Mouse (Mus musculus): Measurements from ENCODE around the gene Rasgef1a. TPM values are rescaled to one million over a fixed set of nuclear protein-coding genes. Genes with fewer than 3 reads are reported as not detected.

Gene Rasgef1a
- polyA plus RNA-seq, 1 experiment from 2014 or later, result 0.06 TPM

GRCm38 (mm10) chr6:118007843-118008539 is 3.2 kb upstream of the Rasgef1a start:
- H3K4me2 ChIP-seq, result no peak overlapping the region
- H3K4me1 ChIP-seq (replicated peaks), result no peaks in the 10 kb centered on the region
- no peaks in the 10 kb centered on the region for H3K36me3 ChIP-seq
- ATAC-seq (ENCODE audit: low read depth), result no peak
- WGBS (ENCODE audit: insufficient replicate concordance), result 43% methylated on average over 4 of the region's 4 CpGs
- no peak overlapping the region for H3K4me3 ChIP-seq (replicated peaks)
- no peaks in the 10 kb centered on the region for H3K9me3 ChIP-seq (replicated peaks)
- DNase-seq, result no peak
- no peak overlapping the region for H3K27ac ChIP-seq
- H3K9ac ChIP-seq, result no peak overlapping the region
- peaks cover 36% of the 10 kb centered on the region for H3K27me3 ChIP-seq

- H3K27me3 ChIP-seq, result peaks cover 45% of the 10 kb centered on the region
- WGBS (ENCODE audit: insufficient replicate concordance), result 50% methylated on average over 3 of the region's 3 CpGs
Observed at GRCm38 (mm10) chr6:118010256-118010655, 982 bp upstream of the Rasgef1a start.

GRCm38 (mm10) chr6:118011616-118012316 is 528 bp downstream of the Rasgef1a start:
- Histone ChIP-seq H3K9me3 (replicated peaks) (no peaks in the 10 kb centered on the region), H3K27ac (no peak overlapping the region), H3K27me3 (peaks cover 45% of the 10 kb centered on the region), H3K4me1 (replicated peaks) (no peaks in the 10 kb centered on the region), H3K4me2 (peak overlapping the region; percentile 48), H3K36me3 (no peaks in the 10 kb centered on the region), H3K4me3 (replicated peaks) (peak overlapping the region; percentile 21; the same call in 1 of the 2 replicates), H3K9ac (no peak overlapping the region)
- no peak for ATAC-seq (ENCODE audit: low read depth)
- DNase-seq, result no peak
- WGBS (ENCODE audit: insufficient replicate concordance), result 11% methylated on average over 35 of the region's 38 CpGs

More at GRCm38 (mm10) chr6:118010256-118010655, 982 bp upstream of the Rasgef1a start:
- Histone ChIP-seq H3K9ac (no peak overlapping the region), H3K36me3 (no peaks in the 10 kb centered on the region), H3K4me3 (replicated peaks) (no peak overlapping the region), H3K9me3 (replicated peaks) (no peaks in the 10 kb centered on the region), H3K27ac (no peak overlapping the region), H3K4me2 (no peak overlapping the region), H3K4me1 (replicated peaks) (no peaks in the 10 kb centered on the region)
- ATAC-seq (ENCODE audit: low read depth) (no peak), DNase-seq (no peak)

GRCm38 (mm10) chr6:118012317-118012700 is 1.1 kb downstream of the Rasgef1a start:
- Histone ChIP-seq H3K27me3 (peaks cover 45% of the 10 kb centered on the region), H3K27ac (no peak overlapping the region), H3K9ac (no peak overlapping the region), H3K36me3 (no peaks in the 10 kb centered on the region), H3K9me3 (replicated peaks) (no peaks in the 10 kb centered on the region), H3K4me2 (no peak overlapping the region), H3K4me1 (replicated peaks) (no peaks in the 10 kb centered on the region), H3K4me3 (replicated peaks) (no peak overlapping the region)
- ATAC-seq (ENCODE audit: low read depth) (no peak), DNase-seq (no peak)
- 40% methylated on average over 3 of the region's 3 CpGs for WGBS (ENCODE audit: insufficient replicate concordance)

DNA sequence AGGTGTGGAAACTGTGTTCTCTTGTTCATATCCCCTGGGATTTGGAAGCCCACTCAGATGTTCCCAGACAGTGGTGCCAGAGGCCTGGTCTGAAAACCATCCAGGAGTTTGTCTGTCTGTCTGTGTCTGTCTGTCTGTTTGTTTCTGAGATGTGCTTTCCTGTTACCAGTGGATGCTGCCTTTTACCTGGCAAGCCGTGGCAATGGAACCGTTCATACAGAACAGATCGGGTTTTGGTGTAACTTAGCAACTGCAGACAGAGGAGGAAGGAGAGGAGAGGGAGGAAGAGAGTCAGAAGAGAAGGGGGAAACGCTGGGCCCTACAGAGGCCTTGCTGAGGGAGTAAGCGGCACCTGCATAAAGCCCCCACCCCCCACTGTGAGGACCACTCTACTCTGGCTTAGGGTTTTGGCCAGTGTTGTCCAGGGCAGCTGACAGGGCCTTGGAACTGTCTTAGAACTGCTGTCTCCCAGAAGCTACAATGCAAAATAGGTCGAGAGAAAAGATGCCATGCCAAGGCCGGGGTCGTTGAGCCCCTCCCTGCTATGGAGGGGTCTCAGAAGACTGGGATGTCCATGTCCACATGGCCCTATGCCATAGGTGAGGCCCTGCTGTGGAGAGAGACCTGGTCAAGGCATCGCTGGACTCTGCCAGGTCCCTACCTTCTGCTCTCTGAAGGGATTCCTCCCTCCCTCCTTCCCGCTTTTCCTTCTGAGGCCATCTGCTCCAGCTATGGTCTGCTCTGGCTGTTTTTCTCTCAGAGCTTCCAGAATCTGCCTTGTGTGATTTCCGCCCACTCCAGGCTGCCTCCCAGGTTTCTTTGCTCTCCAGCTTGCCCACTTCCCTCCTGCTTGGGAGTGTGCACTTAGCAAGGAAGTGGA is 2.0 kb downstream of the Rasgef1a start:
- Histone ChIP-seq H3K4me3 (replicated peaks) (no peak overlapping the region), H3K4me1 (replicated peaks) (no peaks in the 10 kb centered on the region), H3K27ac (no peak overlapping the region), H3K27me3 (peaks cover 45% of the 10 kb centered on the region), H3K9ac (no peak overlapping the region), H3K9me3 (replicated peaks) (no peaks in the 10 kb centered on the region), H3K4me2 (no peak overlapping the region), H3K36me3 (no peaks in the 10 kb centered on the region)
- ATAC-seq (ENCODE audit: low read depth) (no peak), DNase-seq (no peak)
- 44% methylated on average over 11 of the region's 11 CpGs for WGBS (ENCODE audit: insufficient replicate concordance)

- Histone ChIP-seq H3K9me3 (replicated peaks) (no peaks in the 10 kb centered on the region), H3K27me3 (peaks cover 39% of the 10 kb centered on the region), H3K36me3 (no peaks in the 10 kb centered on the region), H3K4me1 (replicated peaks) (no peaks in the 10 kb centered on the region), H3K27ac (no peak overlapping the region), H3K4me3 (replicated peaks) (no peak overlapping the region), H3K9ac (no peak overlapping the region), H3K4me2 (no peak overlapping the region)
- ATAC-seq (ENCODE audit: low read depth) (no peak), DNase-seq (no peak)
- WGBS (ENCODE audit: insufficient replicate concordance), result 62% methylated on average over 4 of the region's 4 CpGs
Observed at GRCm38 (mm10) chr6:118014881-118015280, 3.6 kb downstream of the Rasgef1a start.

GRCm38 (mm10) chr6:118015971-118016370 is 4.7 kb downstream of the Rasgef1a start:
- WGBS (ENCODE audit: insufficient replicate concordance), result 57% methylated on average over 3 of the region's 3 CpGs
- no peaks in the 10 kb centered on the region for H3K36me3 ChIP-seq
- DNase-seq, result no peak
- no peak overlapping the region for H3K9ac ChIP-seq
- H3K9me3 ChIP-seq (replicated peaks), result no peaks in the 10 kb centered on the region
- peaks cover 29% of the 10 kb centered on the region for H3K27me3 ChIP-seq
- H3K27ac ChIP-seq, result no peak overlapping the region
- H3K4me3 ChIP-seq (replicated peaks), result no peak overlapping the region
- no peak overlapping the region for H3K4me2 ChIP-seq
- no peak for ATAC-seq (ENCODE audit: low read depth)
- H3K4me1 ChIP-seq (replicated peaks), result no peaks in the 10 kb centered on the region

DNA sequence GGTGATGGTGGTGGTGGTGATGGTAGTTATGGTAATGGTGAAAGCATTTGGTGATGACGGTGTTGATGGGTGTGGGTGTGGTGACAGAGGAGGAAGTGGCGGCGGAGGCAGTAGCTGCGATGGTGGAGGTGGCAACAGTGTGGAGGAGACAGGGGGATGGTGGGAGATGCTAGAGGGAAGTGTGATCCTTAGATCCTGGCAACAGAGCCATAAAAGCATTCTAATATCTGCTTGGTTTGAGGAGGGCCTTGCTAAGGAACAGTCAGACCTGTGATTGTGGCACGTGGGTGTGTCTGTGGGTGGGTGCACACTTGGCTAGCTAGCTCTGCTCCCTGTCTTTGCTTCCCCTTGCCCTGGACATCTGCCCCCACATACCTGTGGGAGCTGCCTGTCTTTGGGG is 7.4 kb downstream of the Rasgef1a start:
- no peak for DNase-seq
- 23% methylated on average over 5 of the region's 5 CpGs for WGBS (ENCODE audit: insufficient replicate concordance)
- H3K27ac ChIP-seq, result no peak overlapping the region
- no peaks in the 10 kb centered on the region for H3K9me3 ChIP-seq (replicated peaks)
- H3K4me3 ChIP-seq (replicated peaks), result no peak overlapping the region
- H3K4me2 ChIP-seq, result no peak overlapping the region
- H3K27me3 ChIP-seq, result peaks cover 2% of the 10 kb centered on the region; the same call in 1 of the 2 replicates
- H3K9ac ChIP-seq, result no peak overlapping the region
- H3K36me3 ChIP-seq, result no peaks in the 10 kb centered on the region
- ATAC-seq (ENCODE audit: low read depth), result no peak
- no peaks in the 10 kb centered on the region for H3K4me1 ChIP-seq (replicated peaks)

GRCm38 (mm10) chr6:118019569-118019968 is 8.3 kb downstream of the Rasgef1a start:
- 29% methylated on average over 7 of the region's 7 CpGs for WGBS (ENCODE audit: insufficient replicate concordance)
- no peak for DNase-seq
- H3K4me3 ChIP-seq (replicated peaks), result no peak overlapping the region
- H3K9ac ChIP-seq, result no peak overlapping the region
- ATAC-seq (ENCODE audit: low read depth), result no peak
- H3K9me3 ChIP-seq (replicated peaks), result no peaks in the 10 kb centered on the region
- H3K4me2 ChIP-seq, result no peak overlapping the region
- no peaks in the 10 kb centered on the region for H3K27me3 ChIP-seq
- H3K36me3 ChIP-seq, result no peaks in the 10 kb centered on the region
- no peaks in the 10 kb centered on the region for H3K4me1 ChIP-seq (replicated peaks)
- no peak overlapping the region for H3K27ac ChIP-seq

- Histone ChIP-seq H3K27me3 (no peaks in the 10 kb centered on the region), H3K4me1 (replicated peaks) (no peaks in the 10 kb centered on the region), H3K27ac (no peak overlapping the region), H3K9ac (no peak overlapping the region), H3K36me3 (no peaks in the 10 kb centered on the region), H3K9me3 (replicated peaks) (no peaks in the 10 kb centered on the region), H3K4me2 (no peak overlapping the region), H3K4me3 (replicated peaks) (no peak overlapping the region)
- no peak for DNase-seq
- no peak for ATAC-seq (ENCODE audit: low read depth)
- WGBS (ENCODE audit: insufficient replicate concordance), result 52% methylated on average over 15 of the region's 15 CpGs
Observed at GRCm38 (mm10) chr6:118022898-118023635, 11.8 kb downstream of the Rasgef1a start.

GRCm38 (mm10) chr6:118027036-118027435 is 15.8 kb downstream of the Rasgef1a start:
- WGBS (ENCODE audit: insufficient replicate concordance), result 70% methylated on average over 3 of the region's 3 CpGs
- Histone ChIP-seq H3K36me3 (no peaks in the 10 kb centered on the region), H3K9ac (no peak overlapping the region), H3K27me3 (no peaks in the 10 kb centered on the region), H3K4me2 (no peak overlapping the region), H3K9me3 (replicated peaks) (no peaks in the 10 kb centered on the region), H3K27ac (no peak overlapping the region), H3K4me3 (replicated peaks) (no peak overlapping the region), H3K4me1 (replicated peaks) (no peaks in the 10 kb centered on the region)
- no peak for DNase-seq
- ATAC-seq (ENCODE audit: low read depth), result no peak
